Mouse (Mus musculus) kidney, embryonic 14.5 days (tissue): ENCODE data around the gene Cntnap2. TPM values are rescaled to one million over a fixed set of nuclear protein-coding genes. Genes with fewer than 3 reads are reported as not detected.
A peak's percentile ranks its signal among the peaks of the same experiment; 100 is the strongest.

Source experiments
- ATAC-seq: fragments of 200-750 bp; cut with Nextera tagmentation; 2 replicates; pipeline ENCODE4 v1.8.0; 2017; ENCODE audit warnings: moderate number of reproducible peaks, mild to moderate bottlenecking, moderate TSS enrichment, moderate library complexity; ENCODE audit not compliant: low FRiP score, low TSS enrichment
- H3K27ac ChIP-seq: fragments of 300-500 bp; sonication (generic); 2 replicates; pipeline ENCODE4 v1.5.1; 2014; ENCODE audit warnings: low read depth, mild to moderate bottlenecking, low read length, moderate library complexity, mixed read lengths
- H3K27me3 ChIP-seq: fragments of 300-500 bp; sonication (generic); 2 replicates; pipeline ENCODE4 v1.6.1; 2014; ENCODE audit warnings: mild to moderate bottlenecking, low read length; ENCODE audit not compliant: control insufficient read depth, insufficient read depth
- H3K36me3 ChIP-seq: fragments of 300-500 bp; sonication (generic); 2 replicates; pipeline ENCODE4 v1.6.1; 2014; ENCODE audit warnings: low read length, mixed read lengths; ENCODE audit not compliant: control insufficient read depth, insufficient read depth
- H3K4me1 ChIP-seq: fragments of 300-500 bp; sonication (generic); 2 replicates; pipeline ENCODE4 v1.6.1; 2014; ENCODE audit warnings: low read length, mixed read lengths; ENCODE audit not compliant: control insufficient read depth, insufficient read depth
- H3K4me2 ChIP-seq: fragments of 300-500 bp; sonication (generic); replicated peaks from 2 replicates; pipeline ENCODE4 v1.6.1; 2014; ENCODE audit warnings: low read depth, mild to moderate bottlenecking, low read length
- H3K4me3 ChIP-seq: fragments of 300-500 bp; sonication (generic); 2 replicates; pipeline ENCODE4 v1.5.1; 2014; ENCODE audit warnings: mild to moderate bottlenecking, low read length
- H3K9ac ChIP-seq: fragments of 300-500 bp; sonication (generic); 2 replicates; pipeline ENCODE4 v1.6.1; 2014; ENCODE audit warnings: low read depth, mild to moderate bottlenecking, low read length, moderate library complexity
- H3K9me3 ChIP-seq: fragments of 300-500 bp; sonication (generic); 2 replicates; pipeline ENCODE4 v1.6.1; 2016; ENCODE audit warnings: low read length; ENCODE audit not compliant: control insufficient read depth
- WGBS: fragments of 180-500 bp; shearing (Covaris S2); extraction: QIAGEN DNeasy Blood & Tissue Kit; methylation state at CpG from one replicate; pipeline ENCODE4 v1.1.7; 2014; 5-methylcytosine and 5-hydroxymethylcytosine counted together
- polyA plus RNA-seq: library from polyadenylated mRNA; unstranded; fragments of >200 nt; fragmentation: Nextera tagmentation; extraction: Ambion mirVana; gene quantifications from 2 replicates; pipeline ENCODE4 v1.2.1, GENCODE M21; 2014

Gene Cntnap2
- 1.9 and 4.0 TPM in 2 replicates for polyA plus RNA-seq

DNA sequence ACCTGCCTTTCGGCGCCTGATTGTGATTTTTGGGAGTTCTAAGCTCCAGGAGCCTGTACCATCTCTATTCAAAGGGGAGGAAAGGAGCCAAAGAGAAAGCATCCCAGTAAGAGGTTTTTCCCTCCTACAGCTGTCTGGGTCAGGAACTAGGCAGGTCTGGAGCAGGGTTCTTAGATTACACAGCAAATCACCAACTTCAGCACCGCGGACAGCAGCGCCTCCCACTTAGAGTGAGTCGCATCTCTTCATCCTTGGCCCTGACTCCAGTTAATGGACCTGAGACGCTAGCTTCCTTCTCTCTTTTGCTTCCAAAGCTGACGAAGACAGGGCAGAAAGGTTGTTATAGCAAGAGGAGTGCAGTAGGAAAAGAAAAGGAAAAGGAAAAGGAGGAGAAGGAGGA, at the start of gene Cntnap2:
Gene Cntnap2 (plus strand): TSS at position 267 of the 400 bp plus-strand sequence.
- Histone ChIP-seq H3K9ac (no peak within 1 kb of the TSS), H3K4me3 (no peak within 1 kb of the TSS), H3K36me3 (no peaks in the 10 kb centered on the region), H3K27me3 (no peaks in the 10 kb centered on the region), H3K27ac (no peak within 1 kb of the TSS), H3K4me2 (peak within 1 kb of the TSS; percentile 12; the same call in 1 of the 2 replicates), H3K4me1 (no peaks in the 10 kb centered on the region), H3K9me3 (no peaks in the 10 kb centered on the region)
- 12% methylated on average over 8 of the region's 8 CpGs for WGBS
- ATAC-seq, result peak; percentile 80

DNA sequence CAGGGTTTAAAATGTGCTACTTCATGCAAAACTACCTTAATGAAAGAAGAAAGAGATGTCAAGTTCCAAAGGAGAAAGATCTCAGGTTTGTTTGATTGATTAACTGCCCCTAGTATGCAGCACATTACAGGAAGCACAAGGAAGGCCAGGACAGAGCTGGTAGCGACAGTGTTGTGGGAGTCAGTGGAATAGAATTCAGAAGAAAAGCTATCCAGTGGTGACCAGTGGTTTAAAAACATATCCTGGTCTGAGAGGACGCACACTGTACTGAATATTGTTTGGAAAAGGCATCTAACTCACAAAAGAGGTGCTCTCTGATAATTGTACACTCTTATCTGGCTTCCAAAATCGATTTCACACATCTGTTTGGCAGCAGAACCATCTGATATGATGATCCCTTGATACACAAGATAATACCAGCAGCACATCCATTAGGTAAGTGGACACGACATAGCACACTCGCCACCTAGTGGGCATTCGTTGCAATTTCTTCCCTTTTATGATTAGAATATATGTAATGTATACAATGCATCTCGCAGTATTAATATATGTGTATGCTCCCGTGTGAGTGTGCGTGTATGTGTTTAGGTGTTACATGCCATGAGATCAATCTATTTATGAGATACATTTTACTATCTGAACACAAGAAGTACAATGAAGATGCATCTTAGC, 33.0 kb upstream of the Cntnap2 start:
- Histone ChIP-seq H3K36me3 (no peaks in the 10 kb centered on the region), H3K9me3 (no peaks in the 10 kb centered on the region), H3K4me1 (no peaks in the 10 kb centered on the region), H3K27me3 (no peaks in the 10 kb centered on the region), H3K4me2 (no peak overlapping the region), H3K4me3 (no peak overlapping the region), H3K27ac (no peak overlapping the region), H3K9ac (no peak overlapping the region)
- WGBS, result 27% methylated on average over 9 of the region's 9 CpGs
- peak; percentile 60 for ATAC-seq

DNA sequence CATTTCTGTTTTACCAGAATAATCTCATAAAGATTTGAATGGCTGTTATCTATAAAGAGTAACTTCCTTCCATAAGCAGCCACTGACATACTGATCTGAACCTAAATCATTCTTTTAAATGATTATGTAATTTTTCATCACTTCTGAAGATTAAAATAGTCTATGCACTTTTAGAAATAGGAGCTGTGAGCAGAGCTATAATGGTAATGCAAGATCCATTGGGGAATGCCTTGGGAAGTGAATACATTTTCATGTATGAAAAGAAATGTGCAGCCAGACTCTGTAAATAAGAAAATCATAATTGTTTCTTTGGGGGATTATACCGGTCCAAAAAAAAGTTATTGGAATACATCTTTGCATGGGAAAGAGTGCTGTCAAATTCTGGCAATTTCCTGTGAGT, 19.7 kb upstream of the Cntnap2 start:
- Histone ChIP-seq H3K36me3 (no peaks in the 10 kb centered on the region), H3K9me3 (no peaks in the 10 kb centered on the region), H3K27ac (no peak overlapping the region), H3K27me3 (no peaks in the 10 kb centered on the region), H3K9ac (no peak overlapping the region), H3K4me3 (no peak overlapping the region), H3K4me2 (no peak overlapping the region), H3K4me1 (no peaks in the 10 kb centered on the region)
- WGBS, result 77% methylated on average over 1 of the region's 1 CpGs
- no peak for ATAC-seq

DNA sequence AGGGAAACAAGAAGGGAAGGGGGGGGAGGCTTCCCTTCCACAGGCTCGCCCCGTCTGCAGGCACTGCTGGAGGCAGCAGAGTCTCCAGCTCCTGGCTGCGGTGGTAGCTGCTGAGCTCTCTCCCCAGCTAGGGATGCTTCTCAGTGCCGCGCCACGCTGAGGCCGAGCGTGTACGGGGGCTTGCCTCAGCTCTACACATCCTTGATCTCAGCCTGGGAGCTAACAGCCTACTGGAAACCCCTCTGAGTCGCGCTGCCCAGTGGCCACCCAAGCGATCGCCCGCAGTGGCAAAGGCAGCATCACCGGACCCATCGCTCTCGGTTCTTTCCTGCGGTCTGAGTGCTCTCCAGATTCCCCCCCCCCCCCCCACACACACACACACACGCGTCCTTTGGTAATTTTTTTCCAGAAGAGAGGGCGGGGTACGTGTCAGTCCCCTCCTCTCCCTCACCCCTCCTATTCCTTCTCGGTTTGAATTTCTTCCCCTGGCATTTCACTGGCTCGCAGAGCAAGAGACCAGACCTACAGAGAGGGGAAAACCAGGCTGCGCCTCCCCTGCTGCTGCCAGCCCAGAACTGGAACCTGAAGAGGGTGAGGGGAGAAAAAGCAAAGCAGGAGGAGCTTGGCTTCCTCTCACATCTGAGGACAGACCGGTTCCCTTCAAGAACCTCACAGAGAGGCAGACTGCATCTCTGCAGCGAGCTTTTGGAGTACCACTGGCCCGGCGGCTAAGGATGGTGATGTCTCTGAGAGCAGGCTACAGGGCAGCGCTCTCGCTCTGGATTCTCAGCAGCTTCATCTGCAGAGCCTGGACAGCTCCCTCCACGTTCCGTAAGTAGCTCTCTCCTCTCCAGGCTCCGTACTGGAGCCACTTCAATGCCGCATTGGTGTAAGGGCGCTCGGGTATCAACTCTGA, 657 bp downstream of the Cntnap2 start:
- no peak overlapping the region for H3K4me3 ChIP-seq
- 2% methylated on average over 28 of the region's 37 CpGs for WGBS
- H3K4me2 ChIP-seq, result peak overlapping the region; percentile 12; the same call in 1 of the 2 replicates
- ATAC-seq, result peak; percentile 92
- no peaks in the 10 kb centered on the region for H3K27me3 ChIP-seq
- H3K4me1 ChIP-seq, result no peaks in the 10 kb centered on the region
- no peak overlapping the region for H3K27ac ChIP-seq
- no peak overlapping the region for H3K9ac ChIP-seq
- H3K9me3 ChIP-seq, result no peaks in the 10 kb centered on the region
- no peaks in the 10 kb centered on the region for H3K36me3 ChIP-seq

DNA sequence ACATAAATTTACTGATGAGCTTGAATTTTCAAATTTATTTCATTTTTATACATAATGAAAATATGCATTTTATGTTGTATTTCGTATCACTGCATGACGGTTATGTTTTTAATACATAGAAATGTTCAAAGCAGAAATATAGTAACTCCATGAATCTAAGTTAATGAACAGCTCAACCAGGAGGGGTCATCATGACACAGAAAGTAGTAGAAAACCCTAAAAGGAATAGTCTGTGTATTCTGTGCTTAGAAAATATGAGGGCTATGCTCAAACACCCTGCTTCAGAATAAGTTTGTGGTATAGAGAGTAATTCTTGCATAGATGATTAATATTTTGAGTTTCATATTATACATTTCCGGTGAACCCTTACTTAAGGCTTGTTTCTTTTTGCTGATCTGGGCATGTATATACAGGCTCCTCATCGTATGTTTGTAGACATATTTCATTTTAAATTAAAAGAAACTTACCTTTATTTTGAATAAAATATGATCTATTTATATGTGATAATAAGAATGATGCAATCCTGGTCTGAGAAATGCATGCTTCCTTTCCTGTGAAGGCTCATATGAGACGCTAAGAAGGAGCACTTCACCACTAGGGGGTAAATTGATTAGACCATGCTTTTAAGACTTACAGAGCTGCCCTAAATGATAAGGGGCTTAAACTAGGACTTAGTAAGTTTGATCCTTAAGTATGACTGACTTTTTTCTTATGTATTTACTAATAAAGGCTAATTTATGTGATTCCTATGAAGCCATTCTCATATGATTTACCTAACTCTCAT, 3.2 kb downstream of the Cntnap2 start:
- 70% methylated on average over 5 of the region's 5 CpGs for WGBS

DNA sequence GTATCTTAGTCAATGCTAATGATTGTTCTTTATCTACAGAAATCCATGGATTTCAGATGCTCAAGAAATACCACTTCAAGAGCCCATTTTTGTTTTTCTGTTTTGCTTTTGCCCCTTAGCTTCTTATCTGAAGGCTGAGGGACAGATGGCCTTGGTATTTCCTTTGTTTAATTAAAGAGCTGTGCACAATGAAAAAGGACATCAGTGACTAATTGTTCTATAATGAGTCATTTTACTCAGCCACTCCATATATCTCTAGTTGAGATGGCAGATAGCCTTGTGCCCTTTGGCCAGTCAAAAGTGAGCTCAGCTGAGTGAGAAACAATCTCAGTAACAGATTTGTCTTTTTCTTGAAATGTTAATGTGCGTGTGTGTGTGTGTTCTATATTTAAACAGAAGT, 29.1 kb downstream of the Cntnap2 start:
- no peak overlapping the region for H3K9ac ChIP-seq
- ATAC-seq, result no peak
- H3K36me3 ChIP-seq, result no peaks in the 10 kb centered on the region
- H3K27me3 ChIP-seq, result no peaks in the 10 kb centered on the region
- H3K9me3 ChIP-seq, result no peaks in the 10 kb centered on the region
- WGBS, result 68% methylated on average over 1 of the region's 1 CpGs
- no peak overlapping the region for H3K4me3 ChIP-seq
- no peak overlapping the region for H3K4me2 ChIP-seq
- H3K27ac ChIP-seq, result no peak overlapping the region
- H3K4me1 ChIP-seq, result no peaks in the 10 kb centered on the region

More for the DNA sequence above, 3.2 kb downstream of the Cntnap2 start:
- H3K4me1 ChIP-seq, result no peaks in the 10 kb centered on the region
- H3K27ac ChIP-seq, result no peak overlapping the region
- no peaks in the 10 kb centered on the region for H3K36me3 ChIP-seq
- no peak overlapping the region for H3K4me3 ChIP-seq
- no peak overlapping the region for H3K9ac ChIP-seq
- ATAC-seq, result no peak
- H3K4me2 ChIP-seq, result no peak overlapping the region
- no peaks in the 10 kb centered on the region for H3K9me3 ChIP-seq
- H3K27me3 ChIP-seq, result no peaks in the 10 kb centered on the region

DNA sequence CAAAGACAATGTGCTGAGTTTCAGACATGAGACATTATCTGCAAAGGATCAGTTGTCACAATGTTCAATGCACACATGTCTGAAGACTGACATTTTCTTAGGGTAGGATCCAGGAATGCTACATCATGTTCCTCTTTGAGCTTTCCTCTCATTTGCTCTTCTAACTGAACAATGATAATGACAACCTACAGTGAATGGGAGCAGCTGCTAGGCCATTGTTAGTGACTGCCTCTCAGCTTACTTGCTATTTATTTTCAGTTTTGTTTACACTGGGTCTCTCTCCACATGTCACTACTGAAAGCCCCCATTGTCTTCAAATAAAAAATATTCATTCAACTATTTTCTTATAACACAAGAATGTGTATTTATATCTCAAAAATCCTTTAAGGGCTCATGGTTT, 54.5 kb downstream of the Cntnap2 start:
- H3K4me2 ChIP-seq, result no peak overlapping the region
- no peak overlapping the region for H3K4me3 ChIP-seq
- ATAC-seq, result no peak

DNA sequence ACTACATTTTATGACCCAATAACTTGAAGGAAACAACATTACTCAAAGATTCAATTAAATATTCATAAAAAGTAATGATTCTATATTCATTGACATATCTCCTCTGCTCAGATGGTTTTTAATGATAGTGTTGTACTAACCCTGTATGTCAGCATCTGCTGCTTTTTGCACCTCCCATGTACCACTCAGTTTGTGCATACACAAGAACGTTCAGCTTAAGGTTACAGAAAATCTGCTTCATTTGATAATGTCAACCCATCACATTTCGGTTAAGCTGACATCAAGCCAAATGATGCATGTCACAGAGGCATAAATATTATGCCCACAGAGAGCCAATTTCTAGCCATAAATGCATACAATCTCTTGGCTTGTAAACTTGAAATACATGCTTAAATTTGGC, 85.7 kb downstream of the Cntnap2 start:
- WGBS, result 91% methylated on average over 2 of the region's 2 CpGs

More for the DNA sequence above, 54.5 kb downstream of the Cntnap2 start:
- Histone ChIP-seq H3K27ac (no peak overlapping the region), H3K27me3 (no peaks in the 10 kb centered on the region), H3K9me3 (no peaks in the 10 kb centered on the region), H3K36me3 (no peaks in the 10 kb centered on the region), H3K4me1 (no peaks in the 10 kb centered on the region), H3K9ac (no peak overlapping the region)

More for the DNA sequence above, 85.7 kb downstream of the Cntnap2 start:
- no peak for ATAC-seq
- H3K4me2 ChIP-seq, result no peak overlapping the region
- H3K27me3 ChIP-seq, result no peaks in the 10 kb centered on the region
- no peaks in the 10 kb centered on the region for H3K4me1 ChIP-seq
- H3K9ac ChIP-seq, result no peak overlapping the region
- H3K36me3 ChIP-seq, result no peaks in the 10 kb centered on the region
- no peaks in the 10 kb centered on the region for H3K9me3 ChIP-seq
- H3K4me3 ChIP-seq, result no peak overlapping the region
- H3K27ac ChIP-seq, result no peak overlapping the region
